Mouse (Mus musculus) MEL (cell line): ENCODE data around the gene Tmem132d. TPM values are rescaled to one million over a fixed set of nuclear protein-coding genes. Genes with fewer than 3 reads are reported as not detected.
A peak's percentile ranks its signal among the peaks of the same experiment; 100 is the strongest.

Experiments used
- DNase-seq: peaks from one replicate; pipeline ENCODE4 v3.0.0; 2011; ENCODE audit warnings: low read depth, low spot score
- H3K27ac ChIP-seq: 2 replicates; pipeline ENCODE4 v1.5.1; 2012; ENCODE audit warnings: low read depth, mild to moderate bottlenecking, control low read depth, low read length, moderate library complexity; ENCODE audit not compliant: control insufficient read depth
- H3K27me3 ChIP-seq, 2 experiments: fragments of 150-350 bp in 1 of 2; sonication (generic) in 1 of 2; 2 replicates each; pipeline ENCODE4 v1.6.1; 2012; ENCODE audit warnings: low read length in 2 of 2, mild to moderate bottlenecking in 2 of 2, improper control_type of control experiment in 1 of 2, moderate library complexity in 1 of 2; ENCODE audit not compliant: insufficient read depth in 2 of 2, control insufficient read depth in 1 of 2
- H3K36me3 ChIP-seq, 2 experiments: 2 replicates each; pipeline ENCODE4 v1.6.1; 2012 to 2014; ENCODE audit warnings: low read length in 2 of 2, improper control_type of control experiment in 1 of 2, inconsistent platforms in 1 of 2, mild to moderate bottlenecking in 1 of 2; ENCODE audit not compliant: insufficient read depth in 2 of 2, control insufficient read depth in 1 of 2
- H3K4me1 ChIP-seq, 2 experiments: fragments of 150-350 bp in 1 of 2; sonication (generic) in 1 of 2; 2 replicates each; pipeline ENCODE4 v1.6.1; 2012; ENCODE audit warnings: low read length in 2 of 2, improper control_type of control experiment in 1 of 2, mild to moderate bottlenecking in 1 of 2; ENCODE audit not compliant: insufficient read depth in 2 of 2, control insufficient read depth in 1 of 2
- H3K4me3 ChIP-seq, 2 experiments: fragments of 150-350 bp in 1 of 2; sonication (generic) in 1 of 2; 2 replicates each; pipeline ENCODE4 v1.5.1; 2012; ENCODE audit warnings: low read depth in 2 of 2, low read length in 2 of 2, mild to moderate bottlenecking in 2 of 2, moderate library complexity in 2 of 2, control low read depth in 1 of 2, improper control_type of control experiment in 1 of 2; ENCODE audit not compliant: control insufficient read depth in 1 of 2, insufficient read depth in 1 of 2
- H3K79me2 ChIP-seq: 2 replicates; pipeline ENCODE4 v1.6.1; 2012; ENCODE audit warnings: mild to moderate bottlenecking, low read length, moderate library complexity; ENCODE audit not compliant: control insufficient read depth, poor library complexity, insufficient read depth
- H3K9ac ChIP-seq: 2 replicates; pipeline ENCODE4 v1.6.1; 2012; ENCODE audit warnings: low read depth, mild to moderate bottlenecking, control low read depth, low read length, moderate library complexity; ENCODE audit not compliant: control insufficient read depth, poor library complexity, severe bottlenecking
- H3K9me3 ChIP-seq: fragments of 150-350 bp; sonication (generic); replicated peaks from 2 replicates; pipeline ENCODE4 v1.6.1; 2012; ENCODE audit warnings: mild to moderate bottlenecking, low read length, improper control_type of control experiment, moderate library complexity; ENCODE audit not compliant: insufficient read depth
- CTCF ChIP-seq, 3 experiments: IDR thresholded peaks in 2 of 3; conservative IDR thresholded peaks in 1 of 3; 2 replicates each; pipeline ENCODE4 v1.5.1; 2011 to 2012; ENCODE audit warnings: low read length in 3 of 3, low read depth in 2 of 3, mild to moderate bottlenecking in 2 of 3, improper control_type of control experiment in 1 of 3, inconsistent platforms in 1 of 3, mixed read lengths in 1 of 3, moderate library complexity in 1 of 3; ENCODE audit not compliant: control insufficient read depth in 1 of 3, insufficient read depth in 1 of 3, poor library complexity in 1 of 3, severe bottlenecking in 1 of 3
- KAT2A ChIP-seq: conservative IDR thresholded peaks from 2 replicates; pipeline ENCODE4 v1.6.1; 2012; ENCODE audit warnings: low read depth, low read length, improper control_type of control experiment, inconsistent platforms
- MAX ChIP-seq: IDR thresholded peaks from 2 replicates; pipeline ENCODE4 v1.6.1; 2011; ENCODE audit warnings: low read length, improper control_type of control experiment
- NELFE ChIP-seq: IDR thresholded peaks from 2 replicates; pipeline ENCODE4 v1.6.1; 2011; ENCODE audit warnings: low read depth, low read length, improper control_type of control experiment
- NRF1 ChIP-seq: IDR thresholded peaks from 2 replicates; pipeline ENCODE4 v1.6.1; 2014; ENCODE audit warnings: low read depth, mild to moderate bottlenecking, inconsistent platforms, low read length, improper control_type of control experiment, moderate library complexity; ENCODE audit not compliant: poor library complexity, insufficient read depth, severe bottlenecking
- POLR2AphosphoS2 ChIP-seq: IDR thresholded peaks from 2 replicates; pipeline ENCODE4 v1.6.1; 2011; ENCODE audit warnings: low read length, improper control_type of control experiment
- POLR2AphosphoS5 ChIP-seq: IDR thresholded peaks from 2 replicates; pipeline ENCODE4 v1.6.1; 2012; ENCODE audit warnings: low read depth, borderline replicate concordance, mild to moderate bottlenecking, inconsistent platforms, low read length, moderate library complexity, mixed read lengths
- RAD21 ChIP-seq: IDR thresholded peaks from 2 replicates; pipeline ENCODE4 v1.6.1; 2011; ENCODE audit warnings: mild to moderate bottlenecking, low read depth, low read length, improper control_type of control experiment
- SIN3A ChIP-seq: IDR thresholded peaks from 2 replicates; pipeline ENCODE4 v1.6.1; 2012; ENCODE audit warnings: low read length, improper control_type of control experiment, inconsistent platforms
- TAL1 ChIP-seq: IDR thresholded peaks from 2 replicates; pipeline ENCODE4 v1.6.1; 2012; ENCODE audit warnings: mild to moderate bottlenecking, inconsistent platforms, low read length, moderate library complexity, mixed read lengths
- polyA plus RNA-seq, 2 experiments: library from polyadenylated mRNA; stranded (reverse) in 1 of 2; unstranded in 1 of 2; fragments of >175 nt in 1 of 2; fragments of >200 nt in 1 of 2; gene quantifications; 2 replicates each; pipeline versions ENCODE4 v1.2.1 to v1.2.4; 2012; ENCODE audit warnings: low replicate concordance in 2 of 2, low read depth in 1 of 2; ENCODE audit not compliant: insufficient read length in 2 of 2, insufficient read depth in 1 of 2, missing spikeins in 1 of 2
- total RNA-seq: library from RNA; depleted of rRNA; stranded (reverse); fragments of 300-350 nt; gene quantifications from 2 replicates; pipeline ENCODE4 v1.2.3, GENCODE M21; 2012

Gene Tmem132d
- total and polyA plus RNA-seq, 3 experiments: not detected

- Histone ChIP-seq H3K27me3 (no peaks in the 10 kb centered on the region), H3K27ac (no peak overlapping the region), H3K9ac (no peak overlapping the region), H3K9me3 (no peaks in the 10 kb centered on the region), H3K79me2 (no peaks in the 10 kb centered on the region), H3K4me3 (no peak overlapping the region), H3K36me3 (no peaks in the 10 kb centered on the region), H3K4me1 (no peaks in the 10 kb centered on the region)
- no peak for DNase-seq
- TF ChIP-seq NELFE: no peak
- no peak for TF ChIP-seq NRF1
Observed at GRCm38 (mm10) chr5:127979329-127980002, 453.4 kb downstream of the Tmem132d start.

- no peaks in the 10 kb centered on the region for H3K79me2 ChIP-seq
- H3K27ac ChIP-seq: no peak overlapping the region
- H3K4me3 ChIP-seq: no peak overlapping the region
- TF ChIP-seq TAL1 (no peak), POLR2AphosphoS5 (no peak), KAT2A (no peak), POLR2AphosphoS2 (no peak), CTCF (IDR thresholded peaks at IDR 0.05 in 2 of 3, conservative IDR thresholded peaks at IDR 0.05 in 1 of 3; ENCODE audit: control insufficient read depth in 1 of 3, insufficient read depth in 1 of 3, low read depth in 2 of 3, low read length in 3 of 3, poor library complexity in 1 of 3, severe bottlenecking in 1 of 3) (no peak)
- H3K9me3 ChIP-seq: no peaks in the 10 kb centered on the region
- H3K9ac ChIP-seq: no peak overlapping the region
- H3K4me1 ChIP-seq: no peaks in the 10 kb centered on the region
- no peak for DNase-seq
- H3K36me3 ChIP-seq: no peaks in the 10 kb centered on the region
- H3K27me3 ChIP-seq: no peaks in the 10 kb centered on the region
Observed at GRCm38 (mm10) chr5:127976661-127977060, 456.2 kb downstream of the Tmem132d start.

- no peak overlapping the region for H3K27ac ChIP-seq
- TF ChIP-seq CTCF (IDR thresholded peaks at IDR 0.05 in 2 of 3, conservative IDR thresholded peaks at IDR 0.05 in 1 of 3; ENCODE audit: control insufficient read depth in 1 of 3, insufficient read depth in 1 of 3, low read depth in 2 of 3, low read length in 3 of 3, poor library complexity in 1 of 3, severe bottlenecking in 1 of 3): peak in 2 of 3 experiments; percentile 10 to 17; a peak in 1 of 6 replicates
- TF ChIP-seq MAX: no peak
- TF ChIP-seq RAD21: peak; percentile 17
- TF ChIP-seq SIN3A: no peak
- TF ChIP-seq, all 39 proteins: peak for 2
- no peak overlapping the region for H3K4me3 ChIP-seq
- no peaks in the 10 kb centered on the region for H3K4me1 ChIP-seq
- no peaks in the 10 kb centered on the region for H3K36me3 ChIP-seq
- H3K9ac ChIP-seq: no peak overlapping the region
- H3K9me3 ChIP-seq: no peaks in the 10 kb centered on the region
- H3K79me2 ChIP-seq: no peaks in the 10 kb centered on the region
- peak; percentile 5 for DNase-seq
- no peaks in the 10 kb centered on the region for H3K27me3 ChIP-seq
Observed at GRCm38 (mm10) chr5:127965700-127966099, 467.2 kb downstream of the Tmem132d start.
